Mouse (Mus musculus): ENCODE measurements around the gene Ube2d2b. TPM values are rescaled to one million over a fixed set of nuclear protein-coding genes. Genes with fewer than 3 reads are reported as not detected.

Gene Ube2d2b
- polyA plus RNA-seq, 1 experiment from 2014 or later = 0.17 TPM

DNA sequence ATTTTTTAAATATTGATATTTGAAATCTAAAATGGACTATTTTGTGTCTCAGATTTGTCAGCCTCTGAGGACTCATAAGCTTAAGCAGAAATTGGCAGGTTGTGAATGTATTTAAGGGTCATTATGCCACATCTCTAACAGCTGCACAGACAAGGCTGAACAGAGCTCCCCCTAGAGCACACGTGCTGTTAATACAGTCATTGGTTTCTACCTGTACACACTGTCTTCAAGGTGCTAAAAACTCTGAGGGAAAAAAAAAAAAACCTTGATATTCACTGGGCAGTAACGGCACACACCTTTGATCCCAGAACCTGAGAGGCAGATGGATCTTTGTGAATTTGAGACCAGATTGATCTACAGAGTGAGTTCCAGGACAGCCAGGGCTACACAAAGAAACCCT, 29.1 kb downstream of the Ube2d2b start:
- no peaks in the 10 kb centered on the region for H3K27me3 ChIP-seq
- H3K4me1 ChIP-seq = peaks cover 9% of the 10 kb centered on the region
- H3K36me3 ChIP-seq = no peaks in the 10 kb centered on the region
- H3K4me3 ChIP-seq = no peak overlapping the region
- no peak overlapping the region for H3K27ac ChIP-seq
- no peak for ATAC-seq (ENCODE audit: borderline replicate concordance, extremely low read depth, low FRiP score, low TSS enrichment)
- H3K9ac ChIP-seq = no peak overlapping the region
- no peaks in the 10 kb centered on the region for H3K9me3 ChIP-seq
- no peak overlapping the region for H3K4me2 ChIP-seq
- 48% methylated on average over 2 of the region's 2 CpGs for whole genome bisulfite sequencing

DNA sequence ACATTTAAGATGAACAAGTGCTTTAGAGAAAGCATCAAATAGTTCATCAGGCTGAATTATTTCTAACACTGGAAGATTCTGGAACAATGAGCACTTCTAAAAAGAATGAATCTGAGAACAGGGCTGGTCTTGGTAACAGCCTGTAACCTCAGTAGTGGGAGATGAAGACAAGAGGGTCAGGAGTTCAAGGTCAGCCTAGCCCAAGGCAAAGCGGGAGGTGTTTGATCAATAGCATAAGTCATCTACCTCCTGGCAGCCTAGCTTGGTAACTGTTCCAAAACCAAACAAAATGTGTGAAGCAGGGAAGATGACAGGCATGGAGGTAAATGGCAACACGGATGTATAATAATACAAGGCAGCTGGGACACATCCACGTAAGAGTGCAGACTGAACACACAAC, 34.1 kb downstream of the Ube2d2b start:
- H3K9ac ChIP-seq = no peak overlapping the region
- H3K36me3 ChIP-seq = no peaks in the 10 kb centered on the region
- no peaks in the 10 kb centered on the region for H3K27me3 ChIP-seq
- 67% methylated on average over 3 of the region's 3 CpGs for WGBS
- peaks cover 6% of the 10 kb centered on the region; the same call in 1 of the 2 replicates for H3K4me1 ChIP-seq
- H3K27ac ChIP-seq = no peak overlapping the region
- no peak for ATAC-seq (ENCODE audit: borderline replicate concordance, extremely low read depth, low FRiP score, low TSS enrichment)
- no peak overlapping the region for H3K4me3 ChIP-seq
- no peaks in the 10 kb centered on the region for H3K9me3 ChIP-seq
- no peak overlapping the region for H3K4me2 ChIP-seq

DNA sequence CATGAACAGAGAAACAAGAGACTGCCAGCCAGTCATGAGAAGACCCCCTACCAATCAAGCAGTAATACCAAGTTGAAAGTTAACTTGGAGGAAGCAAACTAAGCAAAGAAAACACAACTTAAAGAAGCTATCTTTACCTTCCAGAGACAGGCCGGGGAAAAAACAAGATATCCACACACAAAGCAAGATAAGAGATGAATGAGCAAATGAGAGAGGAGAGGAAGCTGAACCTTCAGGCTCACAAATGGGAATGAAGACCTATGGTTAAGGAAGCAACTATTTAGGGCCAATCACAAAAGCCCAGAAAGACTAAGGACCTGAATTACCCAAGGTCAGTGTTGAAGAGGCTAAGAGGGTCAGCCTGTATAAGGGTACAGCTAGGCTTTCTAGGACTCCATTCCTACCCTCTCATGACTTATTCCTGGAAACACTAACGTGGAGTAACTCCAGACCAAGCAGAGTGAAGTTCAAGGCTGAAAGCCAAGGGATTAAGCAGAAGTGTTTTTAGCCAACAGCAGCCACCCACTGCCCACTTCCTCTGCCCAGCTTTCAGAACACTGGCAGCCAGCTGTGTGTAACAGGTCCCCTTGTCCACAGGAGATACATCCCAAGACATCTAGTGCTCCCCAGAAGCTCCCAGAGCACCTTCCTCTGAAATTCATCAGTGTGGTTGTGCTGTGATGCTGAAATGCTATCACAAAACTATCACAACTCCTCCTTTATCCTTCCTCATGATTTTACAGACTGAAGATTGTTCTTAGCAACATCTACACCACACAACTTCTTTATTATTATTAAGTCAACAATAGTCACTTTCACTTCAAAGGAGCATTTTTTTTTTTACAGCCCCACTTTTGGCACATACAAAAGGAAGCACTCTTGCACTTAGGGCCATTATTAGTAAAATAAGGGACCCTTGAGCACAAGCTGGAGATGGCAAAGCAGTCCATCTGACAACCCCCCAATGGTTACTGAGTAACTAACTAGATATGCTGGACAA, 36.5 kb downstream of the Ube2d2b start:
- H3K9ac ChIP-seq = no peak overlapping the region
- H3K27ac ChIP-seq = no peak overlapping the region

DNA sequence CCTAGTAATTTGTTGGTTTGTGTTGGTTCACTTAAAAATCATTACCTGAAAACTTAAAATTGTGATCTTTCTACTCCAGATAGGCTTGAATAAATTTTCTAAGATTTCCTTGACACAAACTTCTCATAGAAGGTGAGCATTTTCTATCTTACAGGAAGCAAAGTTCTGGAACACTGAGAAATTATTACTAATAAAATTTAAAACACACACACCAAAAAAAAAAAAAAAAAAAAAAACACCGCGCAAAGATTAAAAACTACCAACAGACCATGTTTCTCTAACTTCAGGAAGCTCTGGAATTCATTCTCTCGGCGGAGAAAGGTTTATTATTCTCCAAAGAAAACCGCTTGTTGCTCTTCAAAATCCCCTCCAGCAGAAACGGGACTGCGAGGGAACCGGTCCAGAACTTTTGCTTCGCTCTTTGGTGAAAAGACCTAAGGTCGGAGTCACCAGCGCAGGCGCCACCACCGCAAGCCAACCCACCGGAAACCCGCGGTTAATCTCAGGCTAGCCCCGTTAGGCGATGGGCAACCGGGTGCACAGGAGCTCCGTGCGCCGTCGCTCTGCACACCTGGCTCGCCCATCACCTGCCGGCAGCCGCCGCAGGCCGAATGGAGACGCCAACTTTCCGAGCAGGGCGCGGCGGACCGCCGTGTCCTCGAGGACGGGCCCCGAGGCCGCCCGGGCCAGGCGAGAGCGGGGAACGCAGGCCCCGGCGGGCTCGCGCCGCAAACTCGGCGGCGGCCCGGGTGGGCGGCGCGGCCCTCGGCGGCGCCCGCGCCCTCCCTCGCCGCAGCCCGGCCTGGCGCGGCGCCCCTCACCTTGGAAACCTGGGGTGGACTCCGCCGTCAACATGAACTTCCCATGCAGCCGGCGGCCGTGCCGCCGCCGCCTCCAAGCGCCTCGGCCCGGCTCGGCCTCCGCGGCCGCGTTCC, 38.3 kb downstream of the Ube2d2b start:
- H3K4me1 ChIP-seq = peaks cover 6% of the 10 kb centered on the region; the same call in 1 of the 2 replicates
- H3K9ac ChIP-seq = peak overlapping the region; percentile 87
- peak overlapping the region; percentile 96 for H3K27ac ChIP-seq
- H3K4me3 ChIP-seq = peak overlapping the region; percentile 77
- peak overlapping the region; percentile 72 for H3K4me2 ChIP-seq
- ATAC-seq (ENCODE audit: borderline replicate concordance, extremely low read depth, low FRiP score, low TSS enrichment) = peak; percentile 71
- H3K36me3 ChIP-seq = no peaks in the 10 kb centered on the region
- H3K27me3 ChIP-seq = no peaks in the 10 kb centered on the region
- no peaks in the 10 kb centered on the region for H3K9me3 ChIP-seq
- under 1% methylated on average over 82 of the region's 82 CpGs for WGBS

More for the DNA sequence above, 36.5 kb downstream of the Ube2d2b start:
- Histone ChIP-seq H3K4me1 (peaks cover 6% of the 10 kb centered on the region; the same call in 1 of the 2 replicates), H3K9me3 (no peaks in the 10 kb centered on the region), H3K4me2 (peak overlapping the region; percentile 7; the same call in 1 of the 2 replicates), H3K36me3 (no peaks in the 10 kb centered on the region), H3K4me3 (no peak overlapping the region), H3K27me3 (no peaks in the 10 kb centered on the region)
- ATAC-seq (ENCODE audit: borderline replicate concordance, extremely low read depth, low FRiP score, low TSS enrichment) = no peak
- 42% methylated on average over 2 of the region's 2 CpGs for WGBS

DNA sequence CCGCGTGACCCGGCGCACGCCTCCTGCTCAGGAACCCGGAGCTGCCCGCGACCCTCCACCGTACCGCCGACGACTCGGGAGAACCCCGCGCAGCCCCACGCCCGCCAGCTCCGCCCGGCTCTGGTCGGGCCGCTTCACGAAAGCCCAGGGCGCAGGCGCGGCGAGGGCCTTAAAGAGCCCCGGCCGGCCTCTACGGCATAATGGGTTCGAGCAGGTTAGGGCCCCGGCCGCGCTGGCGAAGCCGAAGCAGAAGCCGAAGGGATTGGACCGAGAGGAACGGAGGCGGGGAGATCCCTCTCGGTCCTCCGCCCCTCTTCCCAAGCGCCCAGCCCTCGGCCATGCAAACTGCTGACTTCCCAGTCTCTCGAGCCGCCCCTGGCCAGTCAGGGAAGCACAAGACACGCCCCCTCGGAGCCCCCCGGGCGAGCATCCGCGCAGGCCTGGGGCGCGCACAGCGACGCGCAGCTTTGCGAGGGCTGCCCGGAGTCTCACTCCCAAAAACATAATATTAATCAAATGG, 39.1 kb downstream of the Ube2d2b start:
- no peaks in the 10 kb centered on the region for H3K36me3 ChIP-seq
- no peaks in the 10 kb centered on the region for H3K9me3 ChIP-seq
- H3K27ac ChIP-seq = peak overlapping the region; percentile 96
- H3K4me2 ChIP-seq = peak overlapping the region; percentile 72
- H3K9ac ChIP-seq = peak overlapping the region; percentile 87
- WGBS = under 1% methylated on average over 52 of the region's 58 CpGs
- H3K4me3 ChIP-seq = peak overlapping the region; percentile 77
- no peaks in the 10 kb centered on the region for H3K27me3 ChIP-seq
- peak; percentile 99 for ATAC-seq (ENCODE audit: borderline replicate concordance, extremely low read depth, low FRiP score, low TSS enrichment)
- H3K4me1 ChIP-seq = peaks cover 6% of the 10 kb centered on the region; the same call in 1 of the 2 replicates

DNA sequence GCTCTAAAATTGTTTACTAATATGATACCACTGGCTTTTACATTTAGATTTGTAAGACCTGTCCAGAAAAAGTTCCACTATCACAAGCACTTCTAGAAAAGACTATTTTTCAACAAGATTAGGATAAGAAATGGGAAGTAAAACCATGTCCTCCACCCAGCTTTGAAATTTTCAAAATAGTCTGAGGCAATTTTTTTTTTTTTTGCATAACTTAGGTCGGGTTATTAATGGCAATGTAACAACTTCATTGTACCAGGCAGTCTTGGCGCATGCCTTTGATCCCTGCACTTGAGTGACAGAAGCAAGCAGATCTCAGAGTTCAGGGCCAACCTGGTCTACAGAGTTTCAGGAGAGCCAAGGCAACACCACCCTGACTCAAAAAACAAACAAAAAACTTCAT, 39.8 kb downstream of the Ube2d2b start:
- H3K36me3 ChIP-seq = no peaks in the 10 kb centered on the region
- no peak for ATAC-seq (ENCODE audit: borderline replicate concordance, extremely low read depth, low FRiP score, low TSS enrichment)
- no peaks in the 10 kb centered on the region for H3K9me3 ChIP-seq
- WGBS = 53% methylated on average over 2 of the region's 2 CpGs
- H3K4me3 ChIP-seq = no peak overlapping the region
- no peak overlapping the region for H3K27ac ChIP-seq
- H3K4me2 ChIP-seq = no peak overlapping the region
- H3K4me1 ChIP-seq = peaks cover 6% of the 10 kb centered on the region; the same call in 1 of the 2 replicates
- H3K27me3 ChIP-seq = no peaks in the 10 kb centered on the region
- H3K9ac ChIP-seq = no peak overlapping the region

DNA sequence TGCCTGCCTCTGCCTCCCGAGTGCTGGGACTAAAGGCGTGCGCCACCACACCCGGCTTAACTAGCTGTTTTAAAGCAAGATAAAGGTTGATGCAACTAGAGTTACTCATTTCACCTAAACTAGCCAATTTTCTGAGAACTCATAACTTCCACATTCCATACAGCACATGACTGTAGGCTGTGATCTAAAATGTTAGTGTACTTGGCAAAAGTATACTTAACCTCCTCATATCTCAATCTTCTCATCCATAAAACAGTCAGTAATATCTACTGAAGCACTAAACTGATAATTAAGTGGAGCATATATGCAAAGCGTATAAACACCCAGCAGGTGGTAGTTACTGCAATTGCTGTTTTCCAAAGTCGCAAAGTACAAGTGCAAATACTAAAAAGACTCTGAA, 43.4 kb downstream of the Ube2d2b start:
- H3K36me3 ChIP-seq = no peaks in the 10 kb centered on the region
- no peak overlapping the region for H3K4me2 ChIP-seq
- H3K9me3 ChIP-seq = no peaks in the 10 kb centered on the region
- no peaks in the 10 kb centered on the region for H3K27me3 ChIP-seq
- ATAC-seq (ENCODE audit: borderline replicate concordance, extremely low read depth, low FRiP score, low TSS enrichment) = no peak
- H3K27ac ChIP-seq = no peak overlapping the region
- H3K4me3 ChIP-seq = no peak overlapping the region
- no peaks in the 10 kb centered on the region for H3K4me1 ChIP-seq
- H3K9ac ChIP-seq = no peak overlapping the region
- WGBS = 90% methylated on average over 6 of the region's 6 CpGs

DNA sequence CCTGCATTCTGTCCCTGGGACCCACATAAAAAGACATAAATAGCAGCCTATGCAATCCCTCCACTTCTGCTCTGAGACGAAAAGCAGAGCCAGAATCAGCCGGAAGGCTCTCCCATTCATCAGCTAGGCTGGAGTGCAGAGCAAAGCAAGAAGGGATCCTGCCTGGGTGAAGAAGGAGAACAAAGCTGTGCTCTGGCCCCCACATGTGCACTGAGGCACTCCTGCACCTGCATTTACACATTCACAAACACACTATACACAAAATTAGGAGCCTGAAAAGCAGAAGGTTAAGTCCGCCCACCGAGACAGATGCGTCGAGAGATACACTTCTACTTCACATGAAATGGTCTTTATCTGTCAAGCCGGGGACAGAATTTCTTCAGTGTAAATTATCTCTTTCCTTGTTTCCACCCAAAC, 44.0 kb downstream of the Ube2d2b start:
- H3K9ac ChIP-seq = no peak overlapping the region
- H3K27ac ChIP-seq = no peak overlapping the region
- H3K4me2 ChIP-seq = no peak overlapping the region
- no peak for ATAC-seq (ENCODE audit: borderline replicate concordance, extremely low read depth, low FRiP score, low TSS enrichment)
- H3K4me3 ChIP-seq = no peak overlapping the region
- WGBS = 65% methylated on average over 7 of the region's 7 CpGs
- no peaks in the 10 kb centered on the region for H3K9me3 ChIP-seq
- no peaks in the 10 kb centered on the region for H3K27me3 ChIP-seq
- H3K36me3 ChIP-seq = no peaks in the 10 kb centered on the region
- no peaks in the 10 kb centered on the region for H3K4me1 ChIP-seq

DNA sequence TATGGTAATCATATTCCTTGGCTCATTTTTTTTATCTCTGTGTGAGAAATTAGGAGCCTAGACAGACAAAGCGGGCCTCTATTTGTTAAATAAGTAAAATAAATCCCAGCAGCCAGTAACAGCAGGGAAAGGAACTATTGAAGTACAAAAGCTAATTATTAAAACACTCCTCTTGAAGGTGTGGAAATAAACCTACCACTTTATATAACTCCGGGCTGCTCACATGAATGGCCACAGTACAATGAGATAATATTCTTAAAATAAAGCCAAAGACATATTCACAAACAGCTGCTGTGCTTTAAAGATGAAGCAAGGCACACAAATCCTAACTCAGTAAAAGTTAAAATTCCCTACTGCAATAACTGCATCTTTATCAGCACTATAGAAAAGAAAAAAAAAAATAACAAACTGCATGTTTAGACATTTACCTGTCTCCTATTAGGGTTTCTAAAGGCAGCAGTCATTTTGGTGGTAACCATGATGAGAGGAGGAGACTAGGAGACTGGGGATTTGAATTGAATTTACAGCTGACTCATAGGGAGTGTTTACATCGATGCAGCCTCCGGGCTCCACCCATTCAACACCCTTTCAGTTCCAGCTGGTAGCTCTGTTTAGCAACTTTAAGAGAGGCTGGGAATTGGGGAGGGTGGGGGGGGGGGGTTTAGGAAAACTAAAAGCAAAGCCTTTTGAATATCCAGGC, 44.8 kb downstream of the Ube2d2b start, which contains the start of gene Evi5:
Gene Evi5, minus strand, starts transcription at position 547 of the 700 bp plus-strand sequence.
- H3K27me3 ChIP-seq = no peaks in the 10 kb centered on the region
- no peak within 1 kb of the TSS for H3K4me2 ChIP-seq
- H3K9me3 ChIP-seq = no peaks in the 10 kb centered on the region
- H3K36me3 ChIP-seq = no peaks in the 10 kb centered on the region
- 34% methylated on average over 4 of the region's 4 CpGs for WGBS
- no peak within 1 kb of the TSS for H3K27ac ChIP-seq
- no peak for ATAC-seq (ENCODE audit: borderline replicate concordance, extremely low read depth, low FRiP score, low TSS enrichment)
- H3K4me1 ChIP-seq = no peaks in the 10 kb centered on the region
- no peak within 1 kb of the TSS for H3K9ac ChIP-seq
- H3K4me3 ChIP-seq = no peak within 1 kb of the TSS

DNA sequence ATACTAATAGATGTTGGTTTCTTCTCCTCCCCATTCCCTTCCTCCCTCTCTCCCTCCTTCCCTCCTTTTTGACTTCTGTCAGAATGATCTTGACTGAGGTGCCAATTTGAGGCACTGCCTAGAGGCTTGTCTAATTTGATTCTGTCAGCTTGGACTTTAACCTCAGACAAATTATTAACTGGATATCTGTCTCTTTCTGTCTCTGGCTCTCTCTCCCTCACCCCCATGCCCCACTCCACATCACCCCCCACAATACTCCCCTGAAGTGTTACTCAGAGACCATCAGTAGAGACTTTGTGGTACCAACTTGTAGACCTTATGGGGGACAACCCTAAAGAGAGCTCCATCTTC, 45.3 kb downstream of the Ube2d2b start:
- Histone ChIP-seq H3K4me3 (no peak overlapping the region), H3K36me3 (no peaks in the 10 kb centered on the region), H3K27me3 (no peaks in the 10 kb centered on the region), H3K9me3 (no peaks in the 10 kb centered on the region), H3K4me2 (no peak overlapping the region), H3K27ac (no peak overlapping the region), H3K9ac (no peak overlapping the region), H3K4me1 (no peaks in the 10 kb centered on the region)
- no peak for ATAC-seq (ENCODE audit: borderline replicate concordance, extremely low read depth, low FRiP score, low TSS enrichment)

DNA sequence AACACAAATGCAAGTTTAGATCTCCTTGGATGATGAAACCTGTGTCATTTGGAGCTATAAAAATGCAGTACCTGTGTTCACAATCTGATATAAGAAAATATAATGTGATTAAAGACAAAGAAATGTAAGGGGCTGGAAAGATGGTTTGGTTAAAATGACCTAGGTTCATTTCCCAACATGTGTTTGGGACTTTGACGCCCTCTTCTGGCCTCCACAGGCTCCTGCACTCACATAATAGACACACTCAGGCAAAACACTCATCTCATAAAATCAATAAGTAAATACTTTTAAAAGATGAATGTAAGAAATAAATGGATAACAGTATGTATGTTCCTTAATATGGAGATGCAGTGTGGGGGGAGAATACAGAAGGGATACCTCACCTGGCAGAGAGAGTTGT, 47.2 kb downstream of the Ube2d2b start:
- H3K4me3 ChIP-seq = no peak overlapping the region
- no peaks in the 10 kb centered on the region for H3K9me3 ChIP-seq
- H3K9ac ChIP-seq = no peak overlapping the region
- WGBS = 67% methylated on average over 1 of the region's 1 CpGs
- H3K27me3 ChIP-seq = no peaks in the 10 kb centered on the region
- H3K4me1 ChIP-seq = no peaks in the 10 kb centered on the region
- H3K4me2 ChIP-seq = no peak overlapping the region
- H3K27ac ChIP-seq = no peak overlapping the region
- no peak for ATAC-seq (ENCODE audit: borderline replicate concordance, extremely low read depth, low FRiP score, low TSS enrichment)
- no peaks in the 10 kb centered on the region for H3K36me3 ChIP-seq
